Mouse (Mus musculus): ENCODE data around the gene Aqp11. TPM values are rescaled to one million over a fixed set of nuclear protein-coding genes. Genes with fewer than 3 reads are reported as not detected.

The Aqp11 gene
- 16.5 and 18.5 TPM in 2 replicates for polyA plus RNA-seq (2015; fragmentation: Nextera tagmentation; extraction: Ambion mirVana)

- peak within 1 kb of the TSS; percentile 75 for H3K27ac ChIP-seq
- peak; percentile 96 for ATAC-seq (replicated peaks; ENCODE audit: low FRiP score)
- under 1% methylated on average over 60 of the region's 64 CpGs for WGBS
- H3K27me3 ChIP-seq: no peaks in the 10 kb centered on the region
- peak within 1 kb of the TSS; percentile 67 for H3K4me3 ChIP-seq (replicated peaks)
- no peaks in the 10 kb centered on the region for H3K36me3 ChIP-seq
- peaks cover 31% of the 10 kb centered on the region for H3K4me1 ChIP-seq
- H3K9ac ChIP-seq: peak within 1 kb of the TSS; percentile 65
- no peaks in the 10 kb centered on the region for H3K9me3 ChIP-seq (replicated peaks)
- H3K4me2 ChIP-seq: peak within 1 kb of the TSS; percentile 88
Measured at GRCm38 (mm10) chr7:97737638-97738456, at the start of gene Aqp11. TSS of gene Aqp11 (minus strand) at chr7:97738289.

GRCm38 (mm10) chr7:97783523-97783922, 45.4 kb upstream of the Aqp11 start:
- no peaks in the 10 kb centered on the region for H3K36me3 ChIP-seq
- 61% methylated on average over 5 of the region's 5 CpGs for WGBS
- H3K4me3 ChIP-seq (replicated peaks): no peak overlapping the region
- peaks cover 7% of the 10 kb centered on the region for H3K4me1 ChIP-seq
- H3K9ac ChIP-seq: no peak overlapping the region
- H3K27ac ChIP-seq: no peak overlapping the region
- H3K9me3 ChIP-seq (replicated peaks): no peaks in the 10 kb centered on the region
- H3K4me2 ChIP-seq: no peak overlapping the region
- ATAC-seq (replicated peaks; ENCODE audit: low FRiP score): no peak
- peaks cover 31% of the 10 kb centered on the region for H3K27me3 ChIP-seq

- Histone ChIP-seq H3K27ac (0 out of 2 replicates have a peak overlapping the region, but pooled peaks have one; percentile 48), H3K36me3 (no peaks in the 10 kb centered on the region), H3K9ac (no peak overlapping the region), H3K4me3 (replicated peaks) (no peak overlapping the region), H3K4me1 (no peaks in the 10 kb centered on the region), H3K4me2 (no peak overlapping the region), H3K27me3 (peaks cover 15% of the 10 kb centered on the region), H3K9me3 (replicated peaks) (0 out of 2 replicates have a peak, but pooled peaks cover under 1% of the 10 kb centered on the region)
- 73% methylated on average over 8 of the region's 8 CpGs for WGBS
- ATAC-seq (replicated peaks; ENCODE audit: low FRiP score): peak; percentile 73; the same call in 1 of the 2 replicates
Measured at GRCm38 (mm10) chr7:97781496-97781895, 43.4 kb upstream of the Aqp11 start.

GRCm38 (mm10) chr7:97780815-97781214, 42.7 kb upstream of the Aqp11 start:
- Histone ChIP-seq H3K9me3 (replicated peaks) (0 out of 2 replicates have a peak, but pooled peaks cover 2% of the 10 kb centered on the region), H3K9ac (no peak overlapping the region), H3K27me3 (peaks cover 8% of the 10 kb centered on the region; the same call in 1 of the 2 replicates), H3K4me3 (replicated peaks) (no peak overlapping the region), H3K4me1 (no peaks in the 10 kb centered on the region), H3K36me3 (no peaks in the 10 kb centered on the region), H3K27ac (0 out of 2 replicates have a peak overlapping the region, but pooled peaks have one; percentile 48), H3K4me2 (no peak overlapping the region)
- ATAC-seq (replicated peaks; ENCODE audit: low FRiP score): no peak
- 68% methylated on average over 1 of the region's 1 CpGs for WGBS

- Histone ChIP-seq H3K4me2 (no peak overlapping the region), H3K9me3 (replicated peaks) (0 out of 2 replicates have a peak, but pooled peaks cover 2% of the 10 kb centered on the region), H3K27ac (no peak overlapping the region), H3K4me3 (replicated peaks) (no peak overlapping the region), H3K9ac (no peak overlapping the region), H3K36me3 (no peaks in the 10 kb centered on the region), H3K27me3 (0 out of 2 replicates have a peak, but pooled peaks cover 3% of the 10 kb centered on the region), H3K4me1 (no peaks in the 10 kb centered on the region)
- 82% methylated on average over 1 of the region's 1 CpGs for WGBS
- no peak for ATAC-seq (replicated peaks; ENCODE audit: low FRiP score)
Measured at GRCm38 (mm10) chr7:97780222-97780621, 42.1 kb upstream of the Aqp11 start.

- Histone ChIP-seq H3K9me3 (replicated peaks) (0 out of 2 replicates have a peak, but pooled peaks cover 2% of the 10 kb centered on the region), H3K4me1 (no peaks in the 10 kb centered on the region), H3K4me2 (no peak overlapping the region), H3K27ac (no peak overlapping the region), H3K36me3 (no peaks in the 10 kb centered on the region), H3K4me3 (replicated peaks) (no peak overlapping the region), H3K9ac (no peak overlapping the region), H3K27me3 (no peaks in the 10 kb centered on the region)
- ATAC-seq (replicated peaks; ENCODE audit: low FRiP score): no peak
- WGBS: 88% methylated on average over 4 of the region's 4 CpGs
Measured at GRCm38 (mm10) chr7:97777191-97777590, 39.1 kb upstream of the Aqp11 start.

- 0 out of 2 replicates have a peak, but pooled peaks cover 2% of the 10 kb centered on the region for H3K9me3 ChIP-seq (replicated peaks)
- no peaks in the 10 kb centered on the region for H3K4me1 ChIP-seq
- WGBS: 57% methylated on average over 2 of the region's 2 CpGs
- H3K4me3 ChIP-seq (replicated peaks): no peak overlapping the region
- no peaks in the 10 kb centered on the region for H3K36me3 ChIP-seq
- no peaks in the 10 kb centered on the region for H3K27me3 ChIP-seq
- H3K4me2 ChIP-seq: no peak overlapping the region
- ATAC-seq (replicated peaks; ENCODE audit: low FRiP score): no peak
- no peak overlapping the region for H3K27ac ChIP-seq
- H3K9ac ChIP-seq: no peak overlapping the region
Measured at GRCm38 (mm10) chr7:97775923-97776322, 37.8 kb upstream of the Aqp11 start.

DNA sequence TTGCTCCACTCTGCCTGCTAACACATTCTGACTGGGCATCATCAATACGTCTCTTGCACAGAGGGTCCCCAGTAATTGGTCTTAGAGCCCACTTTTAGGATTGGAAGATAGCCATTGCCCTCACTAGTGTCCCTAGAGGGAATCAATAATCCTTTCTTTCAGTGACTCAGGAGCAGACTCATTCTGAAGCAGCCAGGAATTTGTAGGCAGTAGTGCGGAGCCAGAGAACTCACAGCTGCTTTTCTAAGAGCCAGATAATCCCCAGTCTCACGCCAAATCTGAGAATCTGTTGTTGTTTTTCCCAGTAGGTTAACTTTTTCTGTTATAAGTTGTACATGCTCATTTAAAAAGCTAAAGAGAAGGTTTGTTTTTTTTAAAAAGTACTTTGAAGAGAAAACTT, 37.3 kb upstream of the Aqp11 start:
- H3K4me1 ChIP-seq: no peaks in the 10 kb centered on the region
- 0 out of 2 replicates have a peak, but pooled peaks cover 2% of the 10 kb centered on the region for H3K9me3 ChIP-seq (replicated peaks)
- H3K36me3 ChIP-seq: no peaks in the 10 kb centered on the region
- 51% methylated on average over 3 of the region's 3 CpGs for WGBS
- H3K4me3 ChIP-seq (replicated peaks): no peak overlapping the region
- no peak overlapping the region for H3K9ac ChIP-seq
- ATAC-seq (replicated peaks; ENCODE audit: low FRiP score): no peak
- no peak overlapping the region for H3K4me2 ChIP-seq
- H3K27me3 ChIP-seq: no peaks in the 10 kb centered on the region
- no peak overlapping the region for H3K27ac ChIP-seq

DNA sequence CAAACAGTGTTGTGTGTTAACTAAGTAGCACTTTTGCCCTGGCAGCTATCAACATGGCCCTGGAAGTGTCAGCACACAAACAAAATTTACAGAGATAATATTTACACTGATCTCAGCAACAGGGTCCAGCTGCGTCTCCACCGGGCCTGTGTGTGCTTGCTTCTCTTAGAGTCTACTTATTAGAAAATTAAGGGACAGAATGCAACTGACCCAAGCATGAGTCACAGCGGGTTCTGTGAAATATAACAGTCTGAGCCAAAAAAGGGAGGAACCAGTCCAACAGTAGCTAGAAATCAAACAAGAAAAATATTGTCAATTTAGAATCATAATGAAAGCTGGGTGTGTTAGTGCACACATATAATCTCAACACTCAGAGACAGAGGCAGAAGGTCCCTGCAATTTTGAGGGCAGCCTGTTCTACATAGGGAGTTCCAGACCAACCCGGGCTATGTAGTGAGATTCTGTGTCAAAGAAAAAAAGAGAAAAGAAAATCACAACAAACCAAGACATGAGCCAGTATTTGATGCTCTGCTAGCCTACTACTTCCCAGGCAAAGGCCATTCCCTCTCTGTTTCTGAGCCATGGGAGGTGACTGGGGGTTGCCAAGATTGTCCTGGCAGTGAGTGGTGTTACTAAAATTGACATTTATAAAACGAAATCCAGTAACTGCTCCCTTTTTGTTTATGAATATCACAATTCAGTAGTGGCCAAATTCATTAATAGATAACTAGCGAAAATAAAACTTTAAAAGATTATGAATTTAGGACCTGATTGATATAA, 32.9 kb upstream of the Aqp11 start:
- no peaks in the 10 kb centered on the region for H3K36me3 ChIP-seq
- H3K27me3 ChIP-seq: no peaks in the 10 kb centered on the region
- H3K4me3 ChIP-seq (replicated peaks): no peak overlapping the region
- no peak overlapping the region for H3K27ac ChIP-seq
- ATAC-seq (replicated peaks; ENCODE audit: low FRiP score): no peak
- H3K4me1 ChIP-seq: no peaks in the 10 kb centered on the region
- no peak overlapping the region for H3K4me2 ChIP-seq
- H3K9me3 ChIP-seq (replicated peaks): no peaks in the 10 kb centered on the region
- H3K9ac ChIP-seq: no peak overlapping the region
- WGBS: 66% methylated on average over 6 of the region's 6 CpGs

GRCm38 (mm10) chr7:97769020-97769419, 30.9 kb upstream of the Aqp11 start:
- Histone ChIP-seq H3K27ac (no peak overlapping the region), H3K27me3 (no peaks in the 10 kb centered on the region), H3K9me3 (replicated peaks) (no peaks in the 10 kb centered on the region), H3K36me3 (no peaks in the 10 kb centered on the region), H3K4me1 (no peaks in the 10 kb centered on the region), H3K4me2 (no peak overlapping the region), H3K9ac (no peak overlapping the region), H3K4me3 (replicated peaks) (no peak overlapping the region)
- ATAC-seq (replicated peaks; ENCODE audit: low FRiP score): no peak
- 73% methylated on average over 4 of the region's 4 CpGs for WGBS

- H3K27me3 ChIP-seq: no peaks in the 10 kb centered on the region
- no peak overlapping the region for H3K4me2 ChIP-seq
- ATAC-seq (replicated peaks; ENCODE audit: low FRiP score): no peak
- WGBS: 84% methylated on average over 8 of the region's 8 CpGs
- no peak overlapping the region for H3K9ac ChIP-seq
- no peaks in the 10 kb centered on the region for H3K36me3 ChIP-seq
- no peak overlapping the region for H3K4me3 ChIP-seq (replicated peaks)
- H3K27ac ChIP-seq: no peak overlapping the region
- no peaks in the 10 kb centered on the region for H3K9me3 ChIP-seq (replicated peaks)
- H3K4me1 ChIP-seq: no peaks in the 10 kb centered on the region
Measured at GRCm38 (mm10) chr7:97767841-97768240, 29.8 kb upstream of the Aqp11 start.

All from kidney, embryonic 15.5 days (tissue).